Mouse (Mus musculus): ENCODE measurements around the gene Espl1.

Gene Espl1

DNA sequence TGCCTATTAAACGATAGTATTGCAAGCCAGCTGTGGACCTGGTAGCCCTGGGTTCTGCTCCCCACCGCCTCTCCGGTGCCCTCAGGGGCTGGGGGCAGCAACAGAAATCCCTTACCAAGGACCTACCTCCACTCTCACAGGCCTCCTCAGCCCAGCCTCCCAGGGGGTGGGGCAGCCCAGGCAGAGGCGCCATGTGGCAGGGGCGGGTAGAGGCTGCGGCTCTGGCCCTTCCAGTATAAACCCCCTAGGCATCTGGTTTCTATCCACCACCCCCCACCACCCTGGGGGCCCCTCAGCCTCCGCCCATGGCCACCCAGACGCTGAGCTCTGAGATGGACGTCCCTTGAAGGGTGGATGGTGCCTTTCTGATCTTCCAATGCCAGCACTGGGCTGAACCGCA lies 74.7 kb downstream of the Espl1 start:
- no peak for DNase-seq (ENCODE audit: low spot score in 2 of 2)

Data from natural killer cell, adult 2 months (primary cell).